ENCODE assay signal across 15 mouse cellular contexts in the genomic region with DNA sequence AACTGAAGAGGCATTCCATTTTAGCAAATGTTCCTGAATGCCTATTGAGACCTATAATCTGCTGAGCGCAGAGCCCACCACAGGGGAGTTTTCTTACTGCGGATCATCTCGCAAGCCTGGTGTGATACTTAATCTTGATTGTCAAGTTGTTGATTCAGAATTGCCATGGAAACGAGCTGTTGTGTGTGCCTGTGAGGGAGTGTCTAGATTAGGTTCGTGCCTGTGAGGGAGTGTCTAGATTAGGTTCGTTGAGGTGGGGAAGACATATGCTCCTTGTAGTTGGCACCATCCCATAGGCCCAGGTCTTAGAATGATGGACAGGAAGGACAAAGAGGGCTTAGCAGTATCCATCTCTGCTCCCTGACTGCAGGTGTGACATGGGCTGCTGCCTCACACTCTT. TPM values are rescaled to one million over a fixed set of nuclear protein-coding genes. Genes with fewer than 3 reads are reported as not detected.
A peak's percentile ranks its signal among the peaks of the same experiment; 100 is the strongest.
DNase-seq lines count a peak whose midpoint lies in the region; ATAC-seq and TF ChIP-seq lines count a peak whose summit lies in the region.
"Had no signal": no experiment of that assay in that cellular context is flagged by ENCODE, and none has a peak within 500 bp of the region (broad histone marks: within the 10 kb centered on the region; RNA-seq: fewer than 3 reads in every experiment).

No protein-coding gene starts in this region.

- no peaks in the 10 kb centered on the region for H3K27me3 ChIP-seq in midbrain, embryonic 12.5 days
- H3K27me3 ChIP-seq in midbrain, embryonic 14.5 days (ENCODE audit: control insufficient read depth, insufficient read depth, low read length) = no peaks in the 10 kb centered on the region
- H3K27me3 ChIP-seq in intestine, embryonic 15.5 days (replicated peaks) = no peaks in the 10 kb centered on the region
- H3K27me3 ChIP-seq in liver, postnatal 0 days (ENCODE audit: insufficient read depth, low read length) = no peaks in the 10 kb centered on the region
- no peaks in the 10 kb centered on the region for H3K27me3 ChIP-seq in stomach, postnatal 0 days (ENCODE audit: control insufficient read depth, insufficient read depth, low read length)
- H3K27me3 ChIP-seq in neural tube, embryonic 15.5 days (replicated peaks) = no peaks in the 10 kb centered on the region
- H3K27me3 ChIP-seq: lung, embryonic 15.5 days had no signal

- WGBS in midbrain, embryonic 12.5 days = 66% methylated on average over 6 of the region's 6 CpGs
- WGBS in midbrain, embryonic 14.5 days = 54% methylated on average over 6 of the region's 6 CpGs
- 70% methylated on average over 6 of the region's 6 CpGs for WGBS in intestine, embryonic 15.5 days
- 56% methylated on average over 6 of the region's 6 CpGs for WGBS in liver, postnatal 0 days (ENCODE audit: insufficient replicate concordance)
- WGBS in stomach, postnatal 0 days = 63% methylated on average over 6 of the region's 6 CpGs
- 59% methylated on average over 6 of the region's 6 CpGs for WGBS in neural tube, embryonic 15.5 days

- peaks cover 31% of the 10 kb centered on the region for H3K36me3 ChIP-seq in midbrain, embryonic 12.5 days
- peaks cover 28% of the 10 kb centered on the region for H3K36me3 ChIP-seq in midbrain, embryonic 14.5 days (ENCODE audit: control insufficient read depth, insufficient read depth, low read length)
- 0 out of 2 replicates have a peak, but pooled peaks cover 2% of the 10 kb centered on the region for H3K36me3 ChIP-seq in intestine, embryonic 15.5 days
- H3K36me3 ChIP-seq in liver, postnatal 0 days (replicated peaks; ENCODE audit: insufficient read depth, low read length) = peaks cover 63% of the 10 kb centered on the region
- H3K36me3 ChIP-seq in stomach, postnatal 0 days (ENCODE audit: control insufficient read depth, insufficient read depth, low read length) = no peaks in the 10 kb centered on the region; the same call in none of the 2 replicates
- H3K36me3 ChIP-seq in neural tube, embryonic 15.5 days = peaks cover 15% of the 10 kb centered on the region

- no peak overlapping the region for H3K4me2 ChIP-seq in midbrain, embryonic 12.5 days (replicated peaks)
- H3K4me2 ChIP-seq in midbrain, embryonic 14.5 days (ENCODE audit: low read length) = no peak overlapping the region
- H3K4me2 ChIP-seq in intestine, embryonic 15.5 days (replicated peaks) = no peak overlapping the region
- peak overlapping the region; percentile 52 for H3K4me2 ChIP-seq in liver, postnatal 0 days (ENCODE audit: low read depth, low read length)
- H3K4me2 ChIP-seq in stomach, postnatal 0 days (replicated peaks; ENCODE audit: low read depth) = no peak overlapping the region
- H3K4me2 ChIP-seq in neural tube, embryonic 15.5 days = no peak overlapping the region
- H3K4me2 ChIP-seq: lung, embryonic 15.5 days had no signal

- H3K27ac ChIP-seq in midbrain, embryonic 12.5 days (replicated peaks) = no peak overlapping the region
- no peak overlapping the region for H3K27ac ChIP-seq in midbrain, embryonic 14.5 days (replicated peaks; ENCODE audit: low read depth, low read length)
- no peak overlapping the region for H3K27ac ChIP-seq in intestine, embryonic 15.5 days
- peak overlapping the region; percentile 83 for H3K27ac ChIP-seq in liver, postnatal 0 days (ENCODE audit: low read depth)
- peak overlapping the region; percentile 86 for H3K27ac ChIP-seq in stomach, postnatal 0 days (replicated peaks)
- no peak overlapping the region for H3K27ac ChIP-seq in neural tube, embryonic 15.5 days (replicated peaks)
- H3K27ac ChIP-seq: lung, embryonic 15.5 days had no signal

- no peak for DNase-seq in midbrain, embryonic 14.5 days
- DNase-seq in liver, postnatal 0 days = peak; percentile 73
- DNase-seq in stomach, postnatal 0 days (ENCODE audit: low spot score) = peak; percentile 41
- no peak for DNase-seq in kidney, adult 18-20 months
- no peak for DNase-seq in adrenal gland, postnatal 36 days
- DNase-seq: cerebellum, adult 8-10 months; heart, postnatal 10 days; layer of hippocampus, adult 9-11 months; left cerebral cortex, postnatal 4 days; right cerebral cortex, postnatal 4 days; thymus, adult 18-20 months had no signal

- H3K4me3 ChIP-seq in midbrain, embryonic 12.5 days = no peak overlapping the region
- H3K4me3 ChIP-seq in midbrain, embryonic 14.5 days (replicated peaks; ENCODE audit: low read depth, low read length) = no peak overlapping the region
- H3K4me3 ChIP-seq in intestine, embryonic 15.5 days (replicated peaks) = no peak overlapping the region
- H3K4me3 ChIP-seq in liver, postnatal 0 days (ENCODE audit: low read depth, low read length) = no peak overlapping the region; the same call in 1 of the 2 replicates
- H3K4me3 ChIP-seq in stomach, postnatal 0 days (ENCODE audit: low read depth, low read length) = no peak overlapping the region
- no peak overlapping the region for H3K4me3 ChIP-seq in neural tube, embryonic 15.5 days (replicated peaks)
- H3K4me3 ChIP-seq: lung, embryonic 15.5 days had no signal

- H3K9me3 ChIP-seq in midbrain, embryonic 12.5 days = no peaks in the 10 kb centered on the region
- H3K9me3 ChIP-seq in midbrain, embryonic 14.5 days (ENCODE audit: control insufficient read depth, low read length) = no peaks in the 10 kb centered on the region
- H3K9me3 ChIP-seq in intestine, embryonic 15.5 days = no peaks in the 10 kb centered on the region
- H3K9me3 ChIP-seq in liver, postnatal 0 days (ENCODE audit: low read length) = no peaks in the 10 kb centered on the region
- no peaks in the 10 kb centered on the region for H3K9me3 ChIP-seq in stomach, postnatal 0 days (ENCODE audit: control insufficient read depth, low read length)
- H3K9me3 ChIP-seq in neural tube, embryonic 15.5 days (replicated peaks) = no peaks in the 10 kb centered on the region
- H3K9me3 ChIP-seq: lung, embryonic 15.5 days had no signal

- H3K4me1 ChIP-seq in midbrain, embryonic 12.5 days = peaks cover 41% of the 10 kb centered on the region
- H3K4me1 ChIP-seq in midbrain, embryonic 14.5 days (ENCODE audit: control insufficient read depth, insufficient read depth, low read length) = peaks cover 28% of the 10 kb centered on the region
- peaks cover 47% of the 10 kb centered on the region for H3K4me1 ChIP-seq in intestine, embryonic 15.5 days (replicated peaks)
- peaks cover 92% of the 10 kb centered on the region for H3K4me1 ChIP-seq in liver, postnatal 0 days (ENCODE audit: insufficient read depth)
- H3K4me1 ChIP-seq in stomach, postnatal 0 days (replicated peaks; ENCODE audit: control insufficient read depth, insufficient read depth) = peaks cover 23% of the 10 kb centered on the region
- H3K4me1 ChIP-seq in neural tube, embryonic 15.5 days = peaks cover 65% of the 10 kb centered on the region

- ATAC-seq in midbrain, embryonic 12.5 days (ENCODE audit: low FRiP score, low read depth) = peak; percentile 27; the same call in 1 of the 2 replicates
- no peak for ATAC-seq in midbrain, embryonic 14.5 days (ENCODE audit: low FRiP score, low TSS enrichment)
- peak; percentile 22; the same call in 1 of the 2 replicates for ATAC-seq in intestine, embryonic 15.5 days
- ATAC-seq in liver, postnatal 0 days = peak; percentile 85
- ATAC-seq in stomach, postnatal 0 days (ENCODE audit: low FRiP score, low TSS enrichment) = 0 out of 2 replicates have a peak, but pooled peaks have one; percentile 9
- ATAC-seq in neural tube, embryonic 15.5 days (ENCODE audit: low FRiP score) = no peak

- H3K9ac ChIP-seq in midbrain, embryonic 12.5 days (replicated peaks) = no peak overlapping the region
- no peak overlapping the region for H3K9ac ChIP-seq in midbrain, embryonic 14.5 days (replicated peaks; ENCODE audit: low read length)
- no peak overlapping the region for H3K9ac ChIP-seq in intestine, embryonic 15.5 days
- H3K9ac ChIP-seq in liver, postnatal 0 days (replicated peaks) = peak overlapping the region; percentile 59
- no peak overlapping the region for H3K9ac ChIP-seq in stomach, postnatal 0 days (ENCODE audit: low read length)
- no peak overlapping the region for H3K9ac ChIP-seq in neural tube, embryonic 15.5 days (replicated peaks)
- H3K9ac ChIP-seq: lung, embryonic 15.5 days had no signal

- TF ChIP-seq EP300 in liver, postnatal 0 days (IDR thresholded peaks at IDR 0.05; ENCODE audit: low read depth) = peak; percentile 100
- no peak for TF ChIP-seq EP300 in stomach, postnatal 0 days (optimal IDR thresholded peaks at IDR 0.05)

- TF ChIP-seq CTCF in liver, postnatal 0 days (IDR thresholded peaks at IDR 0.05; ENCODE audit: low read depth) = no peak
- no peak for TF ChIP-seq CTCF in stomach, postnatal 0 days (IDR thresholded peaks at IDR 0.05; ENCODE audit: low read depth)

RNA-seq across cellular contexts. Expression of gene Hs6st1, which starts 23.0 kb away (rescaled TPM):
- 10.8 and 11.8 TPM in 2 replicates for polyA plus RNA-seq in midbrain, embryonic 12.5 days (2016; fragmentation: Nextera tagmentation; extraction: Ambion mirVana)
- 18.2 and 18.5 TPM in 2 replicates for polyA plus RNA-seq in midbrain, embryonic 14.5 days (2014; fragmentation: Nextera tagmentation; extraction: Ambion mirVana)
- 10.6 TPM in 2 replicates for polyA plus RNA-seq in intestine, embryonic 15.5 days (2015; fragmentation: Nextera tagmentation; extraction: Ambion mirVana)
- 12.8 and 13.3 TPM in 2 replicates for polyA plus RNA-seq in liver, postnatal 0 days (2015; fragmentation: Nextera tagmentation; extraction: Ambion mirVana)
- 5.7 and 6.8 TPM in 2 replicates for polyA plus RNA-seq in stomach, postnatal 0 days (2015; fragmentation: Nextera tagmentation; extraction: Ambion mirVana)
- polyA plus RNA-seq in neural tube, embryonic 15.5 days (2015; fragmentation: Nextera tagmentation; extraction: Ambion mirVana) = 11.7 and 24.1 TPM in 2 replicates
- total RNA-seq in adrenal gland, postnatal 36 days (2021) = 100 to 1,000 TPM in 1 of 2 experiments, 10 to 100 TPM in 1; 63.7 to 140 TPM

Comparison
In these comparisons a context has a peak if more than half of its experiments do, and no peak if none do; other contexts are left out.
1. ATAC-seq: peak in midbrain, embryonic 12.5 days (single experiment), intestine, embryonic 15.5 days (single experiment), liver, postnatal 0 days (single experiment) and stomach, postnatal 0 days (single experiment); none in midbrain, embryonic 14.5 days (single experiment) and neural tube, embryonic 15.5 days (single experiment).
2. H3K27ac ChIP-seq: peak in liver, postnatal 0 days (single experiment) and stomach, postnatal 0 days (single experiment); none in midbrain, embryonic 12.5 days (single experiment), midbrain, embryonic 14.5 days (single experiment), intestine, embryonic 15.5 days (single experiment) and neural tube, embryonic 15.5 days (single experiment).
3. DNase-seq: peak in liver, postnatal 0 days (single experiment) and stomach, postnatal 0 days (single experiment); none in midbrain, embryonic 14.5 days (single experiment), kidney, adult 18-20 months (single experiment) and adrenal gland, postnatal 36 days (0 of 2).